In the genomic region with DNA sequence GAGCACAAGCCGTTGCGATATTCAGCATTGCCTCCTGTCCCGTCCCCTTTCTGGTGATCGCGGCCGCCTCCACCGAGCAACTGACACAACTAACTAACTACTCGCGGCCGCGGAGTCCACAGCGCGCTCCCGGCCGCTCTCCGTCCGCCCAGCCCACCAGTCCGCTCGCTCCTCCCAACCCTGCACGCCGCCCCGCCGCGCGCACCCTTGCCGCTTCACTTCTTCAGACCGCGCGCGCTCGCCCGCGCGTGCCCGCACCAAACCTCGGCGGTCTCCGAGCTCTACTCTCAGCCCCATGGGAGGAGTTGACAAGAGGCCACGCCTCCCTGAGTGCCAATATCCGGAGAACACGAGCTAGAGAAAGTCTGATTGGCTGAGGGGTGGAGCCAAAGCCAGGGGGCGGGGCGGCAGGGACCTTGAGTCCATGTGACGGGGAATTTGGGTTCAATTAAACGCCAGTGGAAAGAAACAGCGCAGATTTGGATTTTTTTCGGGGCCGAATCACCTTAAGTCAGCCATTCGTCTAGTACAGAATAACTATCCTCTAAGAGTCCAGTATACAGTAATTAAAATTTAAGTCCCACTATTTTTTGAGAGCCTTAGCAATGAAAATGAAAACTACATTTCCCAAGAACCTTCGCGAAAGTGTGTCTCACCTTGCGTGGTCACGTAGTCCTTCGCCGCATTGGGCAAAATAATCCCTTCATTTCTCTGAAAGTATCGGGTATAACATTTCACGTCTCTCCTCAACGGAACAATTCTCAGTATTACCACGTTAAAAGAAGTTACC, we compare ENCODE assay signal across 8 mouse cellular contexts. TPM values are rescaled to one million over a fixed set of nuclear protein-coding genes. Genes with fewer than 3 reads are reported as not detected.
A peak's percentile ranks its signal among the peaks of the same experiment; 100 is the strongest.
DNase-seq lines count a peak whose midpoint lies in the region; ATAC-seq lines count a peak whose summit lies in the region.

A gene (minus strand): TSS at position 120 of the 790 bp plus-strand sequence.
A gene (plus strand): TSS at position 662 of the 790 bp plus-strand sequence.

- peak within 1 kb of the TSS; percentile 93 for H3K9ac ChIP-seq in lung, embryonic 16.5 days (ENCODE audit: low read length)

- peak; percentile 96 for DNase-seq in MEL-GATA-1-ER (ENCODE audit: extremely low read depth, low read depth)
- peak; percentile 100 for DNase-seq in cerebellum, adult 8-10 months
- DNase-seq in forelimb bud, embryonic 11.5 days (ENCODE audit: low read depth, low spot score), result peak; percentile 100
- DNase-seq in layer of hippocampus, adult 9-10 months (ENCODE audit: low spot score), result peak; percentile 99
- DNase-seq in ovary, postnatal 10 days (ENCODE audit: low spot score), result peak; percentile 99
- peak; percentile 100 for DNase-seq in thymus, postnatal 10 days (ENCODE audit: low spot score in 2 of 2)

- H3K27me3 ChIP-seq in lung, embryonic 16.5 days (ENCODE audit: control insufficient read depth, insufficient read depth, low read depth, low read length), result no peaks in the 10 kb centered on the region

- no peaks in the 10 kb centered on the region for H3K9me3 ChIP-seq in lung, embryonic 16.5 days (ENCODE audit: control insufficient read depth, low read length)

- H3K4me2 ChIP-seq in lung, embryonic 16.5 days (ENCODE audit: low read depth, low read length), result peak within 1 kb of the TSS; percentile 80

- ATAC-seq in hematopoietic stem cell, adult 5-6 weeks (replicated peaks in 1 of 2; ENCODE audit: insufficient read depth in 1 of 2, low FRiP score in 2 of 2, low TSS enrichment in 1 of 2, low read depth in 1 of 2, poor library complexity in 2 of 2, severe bottlenecking in 2 of 2), result peak; percentile 81 to 90
- peak; percentile 95 for ATAC-seq in lung, embryonic 16.5 days (ENCODE audit: low read depth)

- H3K4me1 ChIP-seq in lung, embryonic 16.5 days (replicated peaks; ENCODE audit: control insufficient read depth, insufficient read depth, low read length), result peaks cover 33% of the 10 kb centered on the region

- under 1% methylated on average over 59 of the region's 59 CpGs for WGBS in lung, embryonic 16.5 days

- H3K36me3 ChIP-seq in lung, embryonic 16.5 days (ENCODE audit: control insufficient read depth, insufficient read depth, low read length), result no peaks in the 10 kb centered on the region

- H3K4me3 ChIP-seq in lung, embryonic 16.5 days (ENCODE audit: low read length), result peak within 1 kb of the TSS; percentile 76

- peak within 1 kb of the TSS; percentile 98 for H3K27ac ChIP-seq in lung, embryonic 16.5 days (ENCODE audit: low read length)

RNA-seq across cellular contexts. Expression of the first gene that starts in this region (rescaled TPM):
- 31.5 and 41.3 TPM in 2 replicates for total RNA-seq in hematopoietic stem cell, adult 5-6 weeks (2017)
- 26.4 and 27.1 TPM in 2 replicates for polyA plus RNA-seq in lung, embryonic 16.5 days (2015; fragmentation: Nextera tagmentation; extraction: Ambion mirVana)

RNA-seq across cellular contexts. Expression of the second gene that starts in this region (rescaled TPM):
- total RNA-seq in hematopoietic stem cell, adult 5-6 weeks (2017), result 47.5 and 53.2 TPM in 2 replicates
- polyA plus RNA-seq in lung, embryonic 16.5 days (2015; fragmentation: Nextera tagmentation; extraction: Ambion mirVana), result 57.9 and 60.6 TPM in 2 replicates

Comparison
In these comparisons a context has a peak if more than half of its experiments do, and no peak if none do; other contexts are left out.
1. Peak in every context shown above with its lines: DNase-seq, ATAC-seq, H3K4me3 ChIP-seq and H3K27ac ChIP-seq.